Mouse (Mus musculus) midbrain, embryonic 15.5 days (tissue): ENCODE results near the gene Ndrg3. TPM values are rescaled to one million over a fixed set of nuclear protein-coding genes. Genes with fewer than 3 reads are reported as not detected.

ENCODE experiments used
- ATAC-seq: fragments of 200-750 bp; cut with Nextera tagmentation; replicated peaks from 2 replicates; pipeline ENCODE4 v1.8.0; 2017; ENCODE audit warnings: moderate TSS enrichment
- H3K27ac ChIP-seq: fragments of 300-500 bp; sonication (generic); 2 replicates; pipeline ENCODE4 v1.5.1; 2015; ENCODE audit warnings: mild to moderate bottlenecking, inconsistent platforms
- H3K27me3 ChIP-seq: fragments of 300-500 bp; sonication (generic); replicated peaks from 2 replicates; pipeline ENCODE4 v1.6.1; 2015; ENCODE audit warnings: inconsistent platforms
- H3K36me3 ChIP-seq: fragments of 300-500 bp; sonication (generic); replicated peaks from 2 replicates; pipeline ENCODE4 v1.6.1; 2015; ENCODE audit warnings: inconsistent platforms
- H3K4me1 ChIP-seq: fragments of 300-500 bp; sonication (generic); 2 replicates; pipeline ENCODE4 v1.6.1; 2015; ENCODE audit warnings: inconsistent platforms
- H3K4me2 ChIP-seq: fragments of 300-500 bp; sonication (generic); 2 replicates; pipeline ENCODE4 v1.6.1; 2015; ENCODE audit warnings: inconsistent platforms, mild to moderate bottlenecking, moderate library complexity
- H3K4me3 ChIP-seq: fragments of 300-500 bp; sonication (generic); 2 replicates; pipeline ENCODE4 v1.5.1; 2015; ENCODE audit warnings: mild to moderate bottlenecking, inconsistent platforms
- H3K9ac ChIP-seq: fragments of 300-500 bp; sonication (generic); 2 replicates; pipeline ENCODE4 v1.6.1; 2015; ENCODE audit warnings: mild to moderate bottlenecking, inconsistent platforms
- H3K9me3 ChIP-seq: fragments of 300-500 bp; sonication (generic); 2 replicates; pipeline ENCODE4 v1.6.1; 2016; ENCODE audit warnings: inconsistent platforms
- WGBS: fragments of 180-500 bp; shearing (Covaris S2); methylation state at CpG from one replicate; pipeline ENCODE4 v1.1.7; 2015; ENCODE audit warnings: mixed read lengths; 5-methylcytosine and 5-hydroxymethylcytosine counted together
- polyA plus RNA-seq: library from polyadenylated mRNA; unstranded; fragments of >200 nt; fragmentation: Nextera tagmentation; extraction: Ambion mirVana; gene quantifications from 2 replicates; pipeline ENCODE4 v1.2.1, GENCODE M21; 2015

Ndrg3 gene
- 132 and 136 TPM in 2 replicates for polyA plus RNA-seq

DNA sequence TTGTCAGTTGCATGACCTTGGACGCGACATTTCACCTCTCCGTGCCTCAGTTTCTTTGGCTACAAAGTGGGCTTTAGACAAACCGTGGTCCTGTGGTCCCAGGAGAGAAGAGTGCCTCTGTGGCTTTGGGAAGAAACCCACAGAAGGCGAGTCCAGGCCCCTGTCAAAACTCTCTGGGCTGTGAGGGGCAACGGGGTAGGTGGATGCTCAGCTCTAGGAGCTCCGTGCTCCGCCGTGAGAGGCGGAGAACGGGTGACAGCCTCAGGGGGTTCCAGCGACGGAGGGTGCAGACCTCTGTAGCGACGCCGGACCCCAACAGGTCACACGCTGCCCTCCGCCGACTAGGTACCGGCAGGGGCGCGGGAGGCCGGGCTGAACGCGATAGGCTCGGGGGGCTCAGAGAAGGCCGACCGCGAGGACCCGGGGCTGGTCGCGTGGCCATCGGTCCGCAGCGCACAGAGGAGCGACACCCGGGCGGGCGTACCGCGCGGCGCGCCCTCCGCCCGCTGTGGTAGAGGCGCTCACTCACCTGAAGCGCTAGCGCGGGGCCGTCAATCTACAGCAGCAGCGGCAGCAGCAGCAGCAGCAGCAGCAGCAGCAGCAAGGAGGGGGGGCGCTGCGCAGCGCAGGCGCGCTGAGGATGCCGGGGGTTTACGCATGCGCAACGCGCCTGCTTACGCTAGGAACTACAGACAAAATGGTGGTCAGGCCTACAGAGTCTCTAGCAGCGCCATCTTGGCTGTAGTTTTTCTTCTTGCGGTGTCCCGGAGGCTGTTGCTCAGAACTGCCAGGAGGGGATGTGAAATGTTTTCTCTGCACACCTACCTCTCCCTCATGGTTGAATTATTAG lies at the start of gene Ndrg3:
Gene Ndrg3 (minus strand): TSS at position 587 of the 850 bp plus-strand sequence.
- Histone ChIP-seq H3K36me3 (no peaks in the 10 kb centered on the region), H3K4me1 (peaks cover 10% of the 10 kb centered on the region), H3K4me3 (peak within 1 kb of the TSS; percentile 76), H3K9me3 (no peaks in the 10 kb centered on the region), H3K27me3 (no peaks in the 10 kb centered on the region), H3K9ac (peak within 1 kb of the TSS; percentile 90), H3K4me2 (peak within 1 kb of the TSS; percentile 63), H3K27ac (peak within 1 kb of the TSS; percentile 88)
- ATAC-seq, result peak; percentile 96
- under 1% methylated on average over 66 of the region's 66 CpGs for WGBS

DNA sequence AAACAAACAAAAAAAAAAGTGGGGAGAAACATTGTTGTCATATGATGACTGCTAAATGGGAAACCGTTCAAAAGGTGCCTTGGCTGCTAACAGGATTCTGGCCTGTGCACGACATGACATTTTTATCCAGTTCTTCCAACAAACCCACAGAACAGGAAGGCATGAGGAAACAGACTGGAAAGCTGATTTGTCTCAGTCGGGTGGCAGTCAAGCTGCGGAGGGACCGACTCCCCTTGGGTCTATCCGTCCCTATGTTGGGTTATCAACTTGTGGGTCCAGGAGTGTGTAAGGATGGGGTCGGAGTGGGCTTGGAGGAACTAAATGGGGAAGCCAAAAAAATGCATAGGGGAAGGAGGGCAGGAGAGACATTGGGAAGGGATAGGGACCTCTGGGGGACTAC lies 49.6 kb upstream of the Ndrg3 start:
- no peak for ATAC-seq
- Histone ChIP-seq H3K4me3 (no peak overlapping the region), H3K4me1 (0 out of 2 replicates have a peak, but pooled peaks cover 6% of the 10 kb centered on the region), H3K9me3 (no peaks in the 10 kb centered on the region), H3K4me2 (no peak overlapping the region), H3K27ac (no peak overlapping the region), H3K9ac (no peak overlapping the region), H3K27me3 (no peaks in the 10 kb centered on the region), H3K36me3 (peaks cover 49% of the 10 kb centered on the region)
- WGBS, result 90% methylated on average over 7 of the region's 7 CpGs

DNA sequence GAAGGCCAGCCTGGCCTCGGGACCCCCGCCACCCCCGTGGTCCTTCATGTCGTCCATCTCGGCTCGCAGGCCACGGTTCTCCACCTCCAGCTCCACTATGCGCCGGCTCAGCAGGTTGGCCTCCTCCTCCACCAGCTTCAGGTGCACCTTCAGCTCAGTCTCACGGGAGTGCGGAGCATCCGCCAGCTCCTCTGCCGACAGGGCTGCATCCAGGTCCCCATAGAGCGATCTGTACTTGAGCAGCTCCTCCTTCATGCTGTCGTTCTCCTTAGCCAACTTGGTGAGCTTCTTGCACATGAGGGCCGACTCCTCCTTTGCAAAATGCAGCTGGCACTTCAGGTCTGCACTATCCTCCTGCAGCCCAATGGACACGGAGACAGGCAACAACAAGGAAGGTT lies 48.8 kb upstream of the Ndrg3 start:
- 0 out of 2 replicates have a peak, but pooled peaks cover 6% of the 10 kb centered on the region for H3K4me1 ChIP-seq
- peak overlapping the region; percentile 21; the same call in 1 of the 2 replicates for H3K27ac ChIP-seq
- no peak for ATAC-seq
- no peak overlapping the region for H3K4me2 ChIP-seq
- H3K27me3 ChIP-seq, result no peaks in the 10 kb centered on the region
- H3K36me3 ChIP-seq, result peaks cover 51% of the 10 kb centered on the region
- H3K4me3 ChIP-seq, result no peak overlapping the region
- no peak overlapping the region for H3K9ac ChIP-seq
- 84% methylated on average over 17 of the region's 17 CpGs for WGBS
- no peaks in the 10 kb centered on the region for H3K9me3 ChIP-seq

DNA sequence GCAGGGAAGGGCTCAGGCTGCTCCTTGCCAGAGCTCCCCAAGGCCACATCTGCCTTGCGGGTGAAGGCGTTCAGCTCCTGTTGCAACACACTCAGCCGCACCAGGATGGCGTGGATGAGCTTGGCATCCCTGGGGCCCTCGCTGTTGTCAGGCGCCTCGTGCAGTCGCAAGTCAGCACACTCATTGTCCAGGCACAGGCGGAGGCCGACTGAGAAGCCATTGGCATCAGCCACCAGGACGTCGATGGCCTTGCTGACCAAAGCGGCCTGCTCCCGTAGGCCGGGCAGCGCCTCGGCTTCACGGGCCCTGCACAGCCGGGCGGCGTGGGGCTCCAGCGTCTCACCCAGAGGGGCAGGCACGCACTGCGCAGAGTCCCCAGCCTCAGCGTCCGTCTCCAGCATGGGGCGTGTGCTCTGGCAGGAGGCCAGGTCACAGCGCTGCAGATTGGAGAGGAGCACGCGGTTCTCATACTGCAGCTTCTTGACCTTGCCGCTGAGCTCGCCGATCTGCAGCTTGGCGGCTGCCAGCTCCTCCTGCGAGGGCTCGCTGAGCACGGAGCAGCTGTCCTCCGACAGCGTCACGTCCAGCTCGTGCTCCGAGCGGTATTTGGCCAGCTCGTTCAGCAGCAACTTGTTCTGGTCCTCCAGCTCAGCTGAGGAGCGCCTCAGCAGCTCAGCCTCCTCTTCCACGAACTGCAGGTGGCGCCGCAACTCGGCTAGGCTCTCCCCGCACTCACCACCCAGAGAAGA lies 48.2 kb upstream of the Ndrg3 start:
- Histone ChIP-seq H3K27ac (0 out of 2 replicates have a peak overlapping the region, but pooled peaks have one; percentile 21), H3K4me1 (0 out of 2 replicates have a peak, but pooled peaks cover 6% of the 10 kb centered on the region), H3K9ac (no peak overlapping the region), H3K4me3 (no peak overlapping the region), H3K36me3 (peaks cover 49% of the 10 kb centered on the region), H3K27me3 (no peaks in the 10 kb centered on the region), H3K4me2 (no peak overlapping the region), H3K9me3 (no peaks in the 10 kb centered on the region)
- ATAC-seq, result no peak; the same call in 1 of the 2 replicates
- 81% methylated on average over 50 of the region's 50 CpGs for WGBS

DNA sequence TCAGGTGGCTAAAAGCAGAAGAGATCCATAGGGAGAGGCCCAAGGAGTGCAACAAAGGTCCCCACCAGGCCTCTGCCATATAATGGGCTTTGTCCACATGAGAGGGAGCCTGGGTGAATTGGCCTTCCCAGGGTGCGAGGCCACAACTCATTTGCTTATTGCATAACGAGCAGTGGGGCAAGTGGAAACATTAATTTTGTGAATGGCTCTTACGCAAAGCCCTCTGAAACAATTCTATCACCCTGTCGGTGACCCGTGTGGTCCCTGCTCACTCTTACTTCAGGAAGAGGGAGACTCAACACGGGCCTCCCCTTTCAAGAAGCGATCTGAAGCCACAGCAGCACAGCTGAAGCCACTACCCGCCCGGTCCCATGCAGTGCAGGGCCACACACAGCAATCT lies 45.4 kb upstream of the Ndrg3 start:
- H3K36me3 ChIP-seq, result peaks cover 56% of the 10 kb centered on the region
- ATAC-seq, result no peak

DNA sequence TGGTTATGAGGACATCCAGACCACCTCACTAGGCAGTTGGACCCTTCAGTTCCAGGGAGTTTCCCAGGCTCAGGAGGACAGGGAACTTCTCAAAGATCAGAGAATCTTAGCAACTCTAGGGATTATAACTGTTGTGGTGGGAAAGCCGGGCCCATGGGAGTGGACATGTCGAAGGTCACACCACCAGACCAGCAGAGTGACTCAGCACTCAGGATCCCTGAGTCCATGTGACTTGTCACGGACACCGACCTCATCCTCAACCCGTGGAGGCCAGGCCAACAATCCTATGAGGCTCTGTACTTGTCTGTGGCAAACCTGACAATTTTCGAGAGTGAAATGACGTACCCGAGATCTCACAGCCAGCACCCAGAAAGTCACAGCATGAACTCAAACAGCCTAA lies 44.5 kb upstream of the Ndrg3 start:
- Histone ChIP-seq H3K27me3 (no peaks in the 10 kb centered on the region), H3K36me3 (peaks cover 53% of the 10 kb centered on the region), H3K27ac (no peak overlapping the region), H3K4me2 (no peak overlapping the region), H3K4me1 (no peaks in the 10 kb centered on the region), H3K9me3 (no peaks in the 10 kb centered on the region), H3K9ac (no peak overlapping the region), H3K4me3 (no peak overlapping the region)
- 93% methylated on average over 8 of the region's 8 CpGs for WGBS
- ATAC-seq, result no peak

More for the DNA sequence above, 45.4 kb upstream of the Ndrg3 start:
- H3K4me2 ChIP-seq, result no peak overlapping the region
- H3K4me3 ChIP-seq, result no peak overlapping the region
- H3K27ac ChIP-seq, result no peak overlapping the region
- H3K9ac ChIP-seq, result no peak overlapping the region
- WGBS, result 81% methylated on average over 9 of the region's 9 CpGs
- H3K4me1 ChIP-seq, result no peaks in the 10 kb centered on the region
- H3K27me3 ChIP-seq, result no peaks in the 10 kb centered on the region
- no peaks in the 10 kb centered on the region for H3K9me3 ChIP-seq

DNA sequence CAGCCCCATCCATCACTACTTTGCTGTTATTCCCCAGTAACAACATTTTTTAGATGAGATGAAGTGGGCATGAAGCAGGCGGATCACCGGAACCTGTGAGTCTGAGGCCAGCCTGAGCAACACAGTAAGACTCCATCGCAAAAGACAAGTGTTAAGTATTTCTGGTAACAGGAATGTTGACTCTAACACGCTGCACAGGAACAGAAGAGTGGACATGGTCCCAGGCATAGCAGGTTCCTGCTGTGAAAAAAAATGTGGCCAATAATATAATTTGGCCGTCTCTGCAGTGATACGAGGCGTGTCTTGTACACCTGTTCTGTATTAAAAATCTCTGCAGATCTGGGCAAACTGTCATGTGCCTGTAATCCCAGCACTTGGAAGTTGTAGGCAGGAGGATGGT lies 43.5 kb upstream of the Ndrg3 start:
- no peaks in the 10 kb centered on the region for H3K27me3 ChIP-seq
- H3K36me3 ChIP-seq, result peaks cover 49% of the 10 kb centered on the region
- no peak overlapping the region for H3K9ac ChIP-seq
- ATAC-seq, result no peak
- no peaks in the 10 kb centered on the region for H3K9me3 ChIP-seq
- no peak overlapping the region for H3K4me2 ChIP-seq
- WGBS, result 93% methylated on average over 7 of the region's 7 CpGs
- no peak overlapping the region for H3K27ac ChIP-seq
- no peak overlapping the region for H3K4me3 ChIP-seq
- no peaks in the 10 kb centered on the region for H3K4me1 ChIP-seq

DNA sequence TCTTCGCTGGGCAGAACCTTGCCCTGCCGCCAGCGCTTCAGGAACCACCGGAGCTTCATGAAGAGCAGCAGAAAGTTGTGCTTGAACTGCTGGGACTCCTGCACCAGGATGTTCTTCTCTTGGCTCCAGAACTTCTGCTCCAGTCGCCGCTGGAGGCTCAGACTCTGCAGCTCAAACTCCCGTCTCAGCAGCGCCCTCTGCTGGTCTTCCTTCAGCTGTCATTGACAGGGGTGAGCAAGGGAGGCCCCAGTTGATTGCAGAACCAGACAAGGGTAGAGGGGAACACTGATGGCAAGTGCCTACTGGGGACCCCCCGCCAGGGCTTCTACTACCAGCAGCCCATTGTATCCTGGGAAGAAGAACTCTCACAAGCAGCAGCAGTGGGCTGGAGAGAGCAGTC lies 38.9 kb upstream of the Ndrg3 start:
- Histone ChIP-seq H3K36me3 (peaks cover 72% of the 10 kb centered on the region), H3K4me2 (no peak overlapping the region), H3K4me3 (no peak overlapping the region), H3K4me1 (no peaks in the 10 kb centered on the region), H3K27me3 (no peaks in the 10 kb centered on the region), H3K9me3 (no peaks in the 10 kb centered on the region), H3K9ac (no peak overlapping the region), H3K27ac (no peak overlapping the region)
- WGBS, result 42% methylated on average over 9 of the region's 9 CpGs
- no peak for ATAC-seq

DNA sequence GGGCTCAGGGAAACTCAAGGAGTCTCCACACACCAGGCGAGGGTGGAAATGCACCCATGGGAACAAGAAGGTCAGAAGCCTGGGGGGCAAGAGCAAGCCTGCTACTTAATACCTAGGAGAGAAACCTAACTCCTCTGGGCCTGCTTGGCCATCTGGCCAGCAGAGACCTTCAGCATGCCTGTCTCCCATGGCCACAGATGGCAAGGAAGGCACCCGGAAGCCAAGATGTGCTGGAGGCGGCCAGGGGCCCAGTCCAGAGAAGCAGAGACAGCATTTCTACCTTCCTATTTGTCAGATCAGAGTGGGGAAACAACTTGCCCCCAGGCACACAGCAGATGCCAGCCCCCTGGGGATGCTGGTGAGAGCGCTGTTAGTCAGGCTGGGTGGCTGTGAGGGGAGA lies 36.4 kb upstream of the Ndrg3 start:
- H3K9me3 ChIP-seq, result no peaks in the 10 kb centered on the region
- H3K4me1 ChIP-seq, result no peaks in the 10 kb centered on the region
- H3K36me3 ChIP-seq, result peaks cover 86% of the 10 kb centered on the region
- no peak overlapping the region for H3K4me3 ChIP-seq
- H3K27ac ChIP-seq, result no peak overlapping the region
- H3K27me3 ChIP-seq, result no peaks in the 10 kb centered on the region
- no peak overlapping the region for H3K9ac ChIP-seq
- WGBS, result 90% methylated on average over 4 of the region's 4 CpGs
- H3K4me2 ChIP-seq, result no peak overlapping the region
- no peak for ATAC-seq

DNA sequence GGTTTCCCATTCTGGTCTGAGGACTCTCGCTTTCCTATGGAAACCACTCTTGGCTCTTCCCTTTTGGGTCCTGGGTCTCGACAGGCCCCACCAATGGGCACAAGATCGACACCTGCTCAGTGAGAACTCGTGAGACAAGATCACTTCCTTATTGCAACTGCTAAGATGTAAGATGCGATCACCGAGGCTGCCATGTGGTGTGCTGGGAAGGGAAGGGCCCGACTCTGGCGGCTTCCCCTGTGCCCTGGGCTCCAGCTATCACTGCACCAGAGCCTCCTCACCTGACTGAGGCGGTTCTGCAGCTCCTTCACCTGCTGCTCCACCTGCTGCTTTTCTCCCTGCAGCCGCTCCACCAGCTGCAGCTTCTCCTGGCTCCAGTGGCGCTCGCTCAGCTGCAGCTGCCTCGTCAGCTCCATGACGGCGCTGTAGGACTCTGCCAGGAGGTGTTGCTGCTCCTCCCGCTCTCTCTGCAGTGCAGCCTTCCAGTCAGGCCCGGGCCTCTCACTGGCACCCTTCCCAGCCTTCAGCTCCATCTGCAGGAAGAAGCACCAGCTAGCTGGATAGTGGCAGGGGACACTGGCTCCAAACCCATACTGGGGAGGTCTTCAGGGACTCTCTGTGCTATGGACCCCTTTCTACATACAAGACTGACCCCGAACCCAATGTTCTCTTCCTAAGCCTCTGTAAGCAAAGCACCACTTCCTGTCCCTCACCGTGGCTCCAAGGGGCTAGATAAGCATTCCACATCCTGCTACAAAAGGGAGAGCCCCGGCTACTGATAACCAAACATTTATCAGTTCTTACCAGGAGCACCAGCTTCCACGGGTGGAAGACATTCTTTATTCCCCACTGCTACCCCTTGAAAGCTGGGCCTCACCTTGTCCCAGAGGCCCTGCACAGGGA lies 35.5 kb upstream of the Ndrg3 start:
- Histone ChIP-seq H3K4me1 (no peaks in the 10 kb centered on the region), H3K27me3 (no peaks in the 10 kb centered on the region), H3K4me2 (no peak overlapping the region), H3K4me3 (no peak overlapping the region), H3K9ac (no peak overlapping the region), H3K36me3 (peaks cover 85% of the 10 kb centered on the region), H3K27ac (no peak overlapping the region), H3K9me3 (no peaks in the 10 kb centered on the region)
- no peak for ATAC-seq
- 89% methylated on average over 21 of the region's 21 CpGs for WGBS

DNA sequence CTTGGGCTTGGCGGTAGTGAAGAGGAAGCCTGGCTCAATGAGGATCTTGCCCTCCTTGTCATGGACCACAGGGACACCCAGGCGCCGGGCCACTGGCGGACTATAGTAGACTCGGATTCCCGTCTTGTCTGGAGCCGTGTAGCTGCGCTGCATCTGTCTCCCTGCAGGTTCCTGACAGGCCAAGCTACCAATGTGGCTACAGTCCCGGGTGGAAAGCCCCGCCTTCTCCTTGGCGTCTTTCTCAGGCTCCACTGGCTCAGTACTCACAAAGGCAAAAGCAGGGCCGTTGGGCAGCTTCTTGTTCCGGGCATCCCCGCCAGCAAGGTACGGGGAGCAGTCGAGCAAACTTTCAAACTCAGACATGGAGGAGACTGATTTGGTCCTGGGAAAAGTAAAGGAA lies 29.3 kb upstream of the Ndrg3 start:
- Histone ChIP-seq H3K4me2 (no peak overlapping the region), H3K9me3 (no peaks in the 10 kb centered on the region), H3K27me3 (no peaks in the 10 kb centered on the region), H3K9ac (no peak overlapping the region), H3K27ac (no peak overlapping the region), H3K4me1 (no peaks in the 10 kb centered on the region), H3K4me3 (no peak overlapping the region), H3K36me3 (peaks cover 95% of the 10 kb centered on the region)
- no peak for ATAC-seq
- WGBS, result 94% methylated on average over 16 of the region's 16 CpGs

DNA sequence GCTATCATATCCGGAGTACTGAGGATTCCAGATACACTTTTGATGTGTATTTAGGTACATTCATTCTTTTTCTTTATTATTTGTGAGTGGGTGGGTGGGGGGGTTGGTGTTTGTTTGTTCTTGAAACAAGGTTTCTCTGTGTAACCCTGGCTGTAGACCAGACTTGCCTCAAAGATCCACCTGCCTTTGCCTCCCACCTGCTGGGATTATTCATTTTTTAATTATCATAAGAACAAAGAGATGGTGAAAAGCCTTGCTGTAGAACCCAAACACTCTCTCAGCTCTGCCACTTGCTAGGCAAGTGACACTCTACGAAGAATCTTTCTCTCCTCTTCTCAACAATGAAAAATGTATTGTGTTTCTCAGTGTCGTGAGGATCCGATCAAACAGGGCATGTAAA lies 27.4 kb upstream of the Ndrg3 start:
- Histone ChIP-seq H3K4me1 (no peaks in the 10 kb centered on the region), H3K4me3 (no peak overlapping the region), H3K9me3 (no peaks in the 10 kb centered on the region), H3K9ac (no peak overlapping the region), H3K27me3 (no peaks in the 10 kb centered on the region), H3K27ac (no peak overlapping the region), H3K4me2 (no peak overlapping the region), H3K36me3 (peaks cover 81% of the 10 kb centered on the region)
- 80% methylated on average over 4 of the region's 4 CpGs for WGBS
- ATAC-seq, result no peak
